Mouse (Mus musculus): ENCODE data around the gene Muc4. TPM values are rescaled to one million over a fixed set of nuclear protein-coding genes. Genes with fewer than 3 reads are reported as not detected.

The Muc4 gene
- total RNA-seq, 2 experiments from 2014 or later, result 0.10 to 0.27 TPM

DNA sequence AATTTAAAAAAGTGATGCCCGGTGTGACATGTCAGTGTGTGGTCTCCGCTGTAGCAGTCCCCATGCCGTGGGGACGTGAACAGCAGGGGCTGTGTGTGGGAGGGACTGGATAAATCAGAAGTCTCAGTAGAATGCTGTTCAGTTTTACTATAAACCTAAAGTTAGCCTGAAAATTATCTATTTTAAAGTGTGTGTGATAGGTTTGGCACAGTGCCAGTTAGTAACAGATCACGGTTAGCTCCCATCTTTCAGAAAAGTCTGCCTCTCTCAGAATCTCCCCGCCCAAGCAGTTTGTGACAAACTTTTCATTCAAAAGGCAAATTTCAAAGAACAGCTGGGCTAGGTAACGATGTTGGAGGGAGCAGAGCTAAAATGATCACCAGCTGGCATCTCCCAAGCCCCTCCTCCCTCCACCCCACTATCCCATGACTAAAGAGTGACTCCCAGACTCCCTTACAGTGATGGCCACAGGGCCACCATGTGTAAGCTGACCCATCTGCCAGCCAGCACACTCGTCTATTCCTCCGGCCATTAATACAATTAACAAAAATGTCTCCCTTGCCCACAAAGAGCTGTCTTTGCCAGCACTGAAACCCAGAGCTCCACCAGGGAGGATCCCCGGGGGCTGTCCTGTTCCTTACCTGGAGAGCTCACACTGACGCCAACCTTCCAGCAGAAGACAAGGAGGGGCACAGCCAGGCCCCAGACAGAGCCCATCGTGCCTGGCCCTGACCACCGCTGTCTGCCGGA, 61.2 kb downstream of the Muc4 start:
- no peak for DNase-seq
- intact Hi-C loops (cut with DNase I), result no loop called here

GRCm38 (mm10) chr16:32797426-32797689, 61.7 kb downstream of the Muc4 start, which contains the start of gene Muc20:
Muc20 (minus strand) TSS chr16:32797435.
- intact Hi-C loops (cut with DNase I), result no loop called here
- no peak for DNase-seq

- peak; percentile 57 to 64 for DNase-seq
- intact Hi-C loops (cut with DNase I), result loop anchor here (10.0 kb wide), 1 partner anchor 351 kb away; no protein-coding TSS in a partner anchor
These were observed 67.7 kb downstream of the Muc4 start for GRCm38 (mm10) chr16:32803252-32803853.

- DNase-seq, result no peak
- intact Hi-C loops (cut with DNase I), result loop anchor here (10.0 kb wide), 1 partner anchor 351 kb away; no protein-coding TSS in a partner anchor
These were observed 68.2 kb downstream of the Muc4 start for GRCm38 (mm10) chr16:32803901-32804300.

GRCm38 (mm10) chr16:32805151-32805550, 69.5 kb downstream of the Muc4 start:
- no peak for DNase-seq

DNA sequence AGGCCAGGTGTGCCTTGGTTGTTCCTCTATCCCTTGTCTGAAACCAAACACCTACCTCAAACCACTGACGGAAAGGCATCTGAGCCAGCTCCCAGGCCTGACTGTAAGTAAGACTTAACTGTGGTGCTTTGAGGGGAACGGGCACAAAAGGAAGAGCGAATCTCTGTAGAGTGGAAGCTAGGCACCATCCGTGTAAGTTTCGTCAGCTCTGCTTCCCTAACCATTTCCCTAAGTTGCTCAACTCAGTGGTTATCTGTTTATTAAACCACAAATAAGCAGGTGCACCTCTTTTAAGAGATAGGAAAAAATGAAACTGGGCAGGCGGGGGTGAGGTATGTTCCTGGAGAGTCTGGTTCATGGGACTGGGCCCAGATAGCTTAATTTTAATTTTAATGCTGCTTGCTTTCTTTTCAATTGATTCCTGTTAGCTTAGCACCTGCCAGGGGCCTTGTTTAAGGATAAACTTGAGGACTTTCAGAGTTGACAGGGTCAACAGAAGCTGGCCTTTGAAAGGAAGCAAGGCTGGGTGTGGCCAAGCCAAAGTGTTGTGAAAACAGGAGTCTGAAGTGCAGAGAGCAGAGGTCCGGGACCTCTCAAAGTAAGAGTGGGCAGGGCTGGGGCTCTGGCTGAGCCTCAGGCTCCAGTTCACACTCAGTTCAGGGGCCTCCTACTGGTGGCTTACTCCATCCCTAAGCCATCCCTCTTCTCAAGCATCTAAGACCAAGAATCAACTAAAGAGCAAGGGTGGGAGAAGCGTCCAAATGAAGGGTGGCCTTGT, 71.9 kb downstream of the Muc4 start:
- intact Hi-C loops (cut with DNase I), result loop anchor here (5.0 to 10.0 kb wide), 2 partner anchors 235 to 347 kb away; no protein-coding TSS in a partner anchor
- no peak for DNase-seq

More at GRCm38 (mm10) chr16:32805151-32805550, 69.5 kb downstream of the Muc4 start:
- intact Hi-C loops (cut with DNase I), result loop anchor here (5.0 to 10.0 kb wide), 2 partner anchors 237 to 350 kb away; no protein-coding TSS in a partner anchor

- intact Hi-C loops (cut with DNase I), result loop anchor here (5.0 kb wide), 3 partner anchors 67 to 212 kb away; partner anchors contain the start of genes Fyttd1 and Rubcn
- DNase-seq, result no peak
These were observed 74.6 kb downstream of the Muc4 start, which contains the start of gene Smbd1 for GRCm38 (mm10) chr16:32810321-32810720. Smbd1 (minus strand) TSS chr16:32810477.

DNA sequence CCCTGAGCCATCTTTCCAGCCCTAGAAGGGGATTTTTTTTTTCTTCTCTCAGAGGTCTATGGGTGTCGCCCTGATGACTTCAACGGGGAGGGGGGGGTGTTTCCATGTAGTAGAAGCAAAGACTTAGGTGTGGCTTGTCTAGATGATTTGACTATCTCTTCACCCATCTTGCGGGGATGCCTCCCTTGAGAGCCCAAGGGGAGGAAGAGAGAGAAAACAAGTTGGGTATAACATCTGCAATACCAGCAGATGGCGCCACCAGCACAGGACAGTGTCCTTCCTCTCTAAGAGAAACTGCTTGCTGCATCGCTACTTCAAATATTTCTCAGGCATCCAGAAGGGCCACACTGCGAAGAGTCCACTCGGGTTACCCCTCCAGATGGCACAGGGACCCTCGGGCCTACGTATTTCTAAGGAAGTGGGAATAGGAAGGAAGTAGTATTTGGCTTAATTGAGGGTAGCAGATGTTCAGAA, 77.2 kb downstream of the Muc4 start:
- peak; percentile 77 to 85 for DNase-seq
- intact Hi-C loops (cut with DNase I), result loop anchor here (5.0 kb wide), 3 partner anchors 64 to 209 kb away; partner anchors contain the start of genes Fyttd1 and Rubcn

DNA sequence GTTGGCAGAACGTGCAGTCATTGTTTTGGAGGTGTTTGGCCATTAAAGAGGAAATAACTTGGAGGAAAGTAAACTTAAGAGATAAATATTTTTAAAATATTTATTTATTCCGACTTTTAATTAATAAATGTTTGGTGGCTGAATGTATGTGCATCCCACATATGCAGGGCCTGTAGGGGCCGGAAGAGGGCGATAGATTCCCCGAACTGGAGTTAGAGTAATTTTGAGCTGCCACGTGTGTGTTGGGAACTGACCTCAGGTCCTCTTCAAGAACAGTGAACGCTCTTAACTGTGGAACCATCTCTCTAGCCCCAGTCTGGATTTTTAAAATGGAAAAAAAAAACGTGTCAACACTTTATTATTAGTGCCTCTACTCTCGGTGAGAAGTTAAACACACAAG, 77.7 kb downstream of the Muc4 start:
- no peak for DNase-seq
- intact Hi-C loops (cut with DNase I), result loop anchor here (5.0 kb wide), 3 partner anchors 64 to 209 kb away; partner anchors contain the start of genes Fyttd1 and Rubcn

GRCm38 (mm10) chr16:32813771-32814170, 78.1 kb downstream of the Muc4 start:
- DNase-seq, result no peak
- intact Hi-C loops (cut with DNase I), result loop anchor here (5.0 kb wide), 3 partner anchors 64 to 209 kb away; partner anchors contain the start of genes Fyttd1 and Rubcn

DNA sequence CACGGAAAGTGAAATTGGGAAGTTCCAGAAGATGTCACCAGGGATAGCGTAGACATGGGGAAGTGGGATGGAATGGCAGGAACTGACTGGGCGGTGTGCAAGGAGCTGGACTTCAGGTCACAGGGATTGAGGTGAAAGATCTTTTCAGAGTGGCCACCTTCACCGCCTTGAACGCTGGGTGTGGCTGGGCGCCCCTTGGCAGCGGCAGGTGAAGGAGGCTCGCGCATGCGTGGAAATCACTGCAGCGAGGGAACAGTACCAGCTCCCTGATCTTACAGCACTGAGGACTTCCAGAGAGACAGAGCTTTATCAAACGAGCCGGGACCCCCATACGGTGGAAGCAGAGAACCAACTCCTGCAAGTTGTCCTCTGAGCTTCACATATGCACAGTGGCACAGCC, 78.9 kb downstream of the Muc4 start:
- intact Hi-C loops (cut with DNase I), result loop anchor here (5.0 kb wide), 3 partner anchors 63 to 208 kb away; partner anchors contain the start of genes Fyttd1 and Rubcn
- DNase-seq, result peak; percentile 42 to 61

- intact Hi-C loops (cut with DNase I), result no loop called here
- DNase-seq, result peak in 1 of 2 experiments; percentile 30
These were observed 79.5 kb downstream of the Muc4 start for GRCm38 (mm10) chr16:32815160-32815605.

GRCm38 (mm10) chr16:32818036-32818435, 82.3 kb downstream of the Muc4 start:
- intact Hi-C loops (cut with DNase I), result no loop called here
- no peak for DNase-seq

DNA sequence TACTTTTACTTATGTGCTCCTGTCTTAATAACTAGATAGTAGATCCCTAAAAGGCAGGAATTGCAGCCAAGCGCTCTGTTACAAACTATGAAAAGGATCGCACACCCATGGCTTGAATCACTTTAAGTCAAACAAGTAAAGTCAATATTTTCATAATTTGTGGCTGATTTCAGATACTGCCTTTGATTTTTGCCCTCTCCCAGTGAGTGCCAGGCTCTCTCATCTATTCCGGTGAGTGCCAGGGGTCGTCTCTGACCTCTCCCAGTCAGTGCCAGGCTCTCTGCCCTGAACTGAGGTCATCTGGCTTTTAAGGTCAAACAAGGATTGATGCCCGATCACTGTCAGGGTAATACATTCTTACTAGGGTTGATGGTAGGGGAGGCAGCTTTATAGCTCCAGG, 82.8 kb downstream of the Muc4 start:
- DNase-seq, result no peak
- intact Hi-C loops (cut with DNase I), result no loop called here

DNA sequence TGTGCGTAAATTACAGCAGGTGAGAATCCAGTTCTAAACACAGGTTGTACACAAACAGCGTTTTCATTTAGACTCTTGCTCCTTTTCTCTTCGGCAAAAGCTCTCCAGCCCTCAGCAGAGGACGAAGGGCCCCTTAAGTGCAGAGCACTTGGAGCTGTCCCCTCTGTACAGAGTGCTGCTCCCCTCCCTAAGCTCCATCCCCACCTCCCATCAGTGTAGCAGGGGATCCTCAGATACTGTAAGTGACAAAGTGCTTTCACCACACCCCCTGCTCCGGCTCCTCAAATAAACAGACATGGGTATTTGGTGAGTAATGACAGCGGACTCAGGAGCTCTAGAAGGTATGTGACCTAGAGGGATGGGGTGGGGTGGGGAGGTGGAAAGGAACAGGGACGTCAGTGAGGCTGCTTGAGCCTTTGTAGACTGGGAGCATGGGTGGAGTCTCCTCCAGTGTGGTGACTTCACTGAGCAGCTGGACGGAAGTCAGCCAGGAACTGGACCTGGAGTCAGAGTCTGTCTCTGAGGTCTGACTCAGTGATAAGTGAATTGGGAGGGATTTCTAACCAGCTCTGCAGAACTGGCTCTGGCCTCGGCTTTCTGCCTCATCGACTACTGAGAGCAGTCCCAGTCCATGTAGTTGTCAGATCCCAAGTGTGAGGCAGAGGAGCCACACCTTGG, 86.2 kb downstream of the Muc4 start:
- intact Hi-C loops (cut with DNase I), result no loop called here
- DNase-seq, result peak; percentile 37 to 60

DNA sequence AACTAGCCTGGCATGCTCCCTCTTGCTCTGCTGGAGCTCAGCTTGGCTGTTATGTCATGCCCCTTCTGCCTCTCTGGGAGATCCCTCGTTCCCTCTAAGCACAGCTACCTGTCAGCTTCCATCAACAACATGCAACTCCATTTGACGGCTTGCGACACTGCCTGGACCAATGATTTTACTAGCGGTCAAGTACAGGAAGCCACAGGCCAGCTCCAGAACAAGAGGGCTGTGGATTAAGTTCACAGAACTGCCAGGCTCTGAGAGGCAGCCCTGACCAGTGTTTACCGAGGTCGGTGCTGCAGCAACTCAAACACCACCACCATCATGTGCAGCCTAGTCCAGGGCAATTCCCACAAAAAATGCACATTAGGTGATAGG, 86.8 kb downstream of the Muc4 start:
- DNase-seq, result peak in 1 of 2 experiments; percentile 32
- intact Hi-C loops (cut with DNase I), result no loop called here

- no peak for DNase-seq
- intact Hi-C loops (cut with DNase I), result no loop called here
These were observed 87.2 kb downstream of the Muc4 start for GRCm38 (mm10) chr16:32822881-32823280.

GRCm38 (mm10) chr16:32823487-32823886, 87.8 kb downstream of the Muc4 start:
- no peak for DNase-seq
- intact Hi-C loops (cut with DNase I), result no loop called here

- intact Hi-C loops (cut with DNase I), result no loop called here
- DNase-seq, result no peak
These were observed 88.4 kb downstream of the Muc4 start for GRCm38 (mm10) chr16:32824061-32824460.

GRCm38 (mm10) chr16:32825380-32825779, 89.7 kb downstream of the Muc4 start:
- intact Hi-C loops (cut with DNase I), result no loop called here
- no peak for DNase-seq
